Mouse (Mus musculus): ENCODE results near the gene Bmp10. TPM values are rescaled to one million over a fixed set of nuclear protein-coding genes. Genes with fewer than 3 reads are reported as not detected.

Bmp10 gene
- polyA plus RNA-seq, 1 experiment from 2014 or later, result 0.05 TPM

- Histone ChIP-seq H3K27ac (peak overlapping the region; percentile 47; the same call in 1 of the 2 replicates), H3K36me3 (no peaks in the 10 kb centered on the region), H3K27me3 (no peaks in the 10 kb centered on the region), H3K4me3 (no peak overlapping the region), H3K9me3 (no peaks in the 10 kb centered on the region), H3K4me1 (peaks cover 18% of the 10 kb centered on the region), H3K4me2 (no peak overlapping the region), H3K9ac (no peak overlapping the region)
- peak; percentile 11; the same call in 1 of the 2 replicates for ATAC-seq (ENCODE audit: borderline replicate concordance, extremely low read depth, low FRiP score, low TSS enrichment)
- WGBS, result 29% methylated on average over 5 of the region's 5 CpGs
Observed at GRCm38 (mm10) chr6:87484806-87485205, 56.0 kb downstream of the Bmp10 start.

Other genes starting within 250 kb of the Bmp10 start
- 12.0 and 13.6 TPM in 2 replicates for gene Antxr1, start 93.2 kb upstream of the Bmp10 start, polyA plus RNA-seq (2015; fragmentation: Nextera tagmentation; extraction: Ambion mirVana)
- not detected in 2 replicates for gene Gkn1, start 78.1 kb upstream of the Bmp10 start, polyA plus RNA-seq (2015; fragmentation: Nextera tagmentation; extraction: Ambion mirVana)
- 0.26 TPM in 1 of 2 replicates, not detected in the other for gene Gkn2, start 55.6 kb upstream of the Bmp10 start, polyA plus RNA-seq (2015; fragmentation: Nextera tagmentation; extraction: Ambion mirVana)
- 2.9 and 3.1 TPM in 2 replicates for gene Gkn3, start 40.1 kb upstream of the Bmp10 start, polyA plus RNA-seq (2015; fragmentation: Nextera tagmentation; extraction: Ambion mirVana)
- gene Arhgap25, start 104.3 kb downstream of the Bmp10 start, polyA plus RNA-seq (2015; fragmentation: Nextera tagmentation; extraction: Ambion mirVana), result 8.3 and 8.7 TPM in 2 replicates
- gene Prokr1, start 161.7 kb downstream of the Bmp10 start, polyA plus RNA-seq (2015; fragmentation: Nextera tagmentation; extraction: Ambion mirVana), result 2.5 and 2.6 TPM in 2 replicates
- 13.8 and 14.6 TPM in 2 replicates for gene Aplf, start 243.2 kb downstream of the Bmp10 start, polyA plus RNA-seq (2015; fragmentation: Nextera tagmentation; extraction: Ambion mirVana)

All from lung, embryonic 15.5 days (tissue).